Mouse (Mus musculus) embryo, embryonic 9.5 days (tissue): ENCODE measurements at regions not wholly inside any gene's neighbourhood (a gene's known extent, or its start where the extent isn't known, plus 50 kb on each side); places are given as distances from the start of the nearest gene placed in this dataset.
A peak's percentile ranks its signal among the peaks of the same experiment; 100 is the strongest.

Experiments
- DNase-seq: peaks from one replicate; pipeline ENCODE4 v3.0.0-alpha.2; 2017; ENCODE audit errors: extremely low spot score

- DNase-seq: peak; percentile 10
Measured at GRCm38 (mm10) chr9:112725523-112725922, 489.8 kb upstream of the Arpp21 start.

DNA sequence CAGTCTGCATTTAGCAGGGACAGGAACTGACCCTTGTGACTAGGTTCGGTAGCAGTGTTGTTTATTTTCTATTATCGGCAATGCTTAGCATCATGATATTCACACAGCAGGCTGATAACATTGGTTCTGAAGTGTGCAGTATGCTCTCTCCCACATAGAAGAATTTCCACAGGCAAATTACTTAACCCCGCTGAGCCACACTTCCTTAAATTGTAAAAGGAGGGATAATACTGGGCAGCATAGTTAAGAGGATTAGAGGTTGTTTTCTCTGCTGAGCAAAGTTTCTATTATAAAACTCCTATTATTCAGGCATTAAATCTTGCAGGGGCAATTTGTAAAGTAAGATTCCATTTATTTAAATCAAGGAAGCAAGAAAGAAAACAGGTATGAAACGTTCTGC lies 489.4 kb upstream of the Arpp21 start:
- DNase-seq: no peak

GRCm38 (mm10) chr9:112723346-112723745 lies 487.6 kb upstream of the Arpp21 start:
- DNase-seq: no peak

GRCm38 (mm10) chr9:112722501-112722900 lies 486.8 kb upstream of the Arpp21 start:
- no peak for DNase-seq

DNA sequence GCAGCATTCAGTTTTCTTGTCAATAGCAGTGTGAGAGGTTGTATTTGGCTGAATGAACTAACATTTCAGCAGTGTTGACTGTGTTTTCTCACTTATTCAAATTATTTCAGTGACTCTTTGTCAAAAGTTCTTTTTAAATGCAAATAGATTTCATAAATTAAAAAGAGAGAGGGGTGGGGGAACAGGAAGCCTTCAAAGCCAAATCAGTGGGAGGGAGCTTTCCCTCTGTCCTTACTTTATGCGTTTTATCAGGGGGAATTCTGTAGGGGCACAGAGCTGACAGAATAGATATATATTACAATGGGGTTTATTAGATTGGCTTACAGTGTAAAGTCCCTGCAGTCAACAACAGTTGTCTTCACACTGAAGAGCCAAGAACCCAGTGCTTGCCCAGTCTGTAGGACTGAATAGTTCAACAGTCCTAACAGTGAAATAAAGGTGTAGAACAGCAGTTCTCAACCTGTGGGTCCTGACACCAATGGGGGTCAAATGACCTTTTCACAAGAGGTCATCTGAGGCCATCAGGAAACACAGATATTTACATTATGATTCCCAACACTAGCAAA lies 479.5 kb upstream of the Arpp21 start:
- DNase-seq: no peak

- DNase-seq: no peak
Measured at GRCm38 (mm10) chr9:112678866-112679265, 443.1 kb upstream of the Arpp21 start.

GRCm38 (mm10) chr9:112675232-112675631 lies 439.5 kb upstream of the Arpp21 start:
- DNase-seq: no peak
